Mouse (Mus musculus) hindbrain, embryonic 12.5 days (tissue): ENCODE measurements around the gene Rapgef6. TPM values are rescaled to one million over a fixed set of nuclear protein-coding genes. Genes with fewer than 3 reads are reported as not detected.

Source experiments
- ATAC-seq: fragments of 200-750 bp; cut with Nextera tagmentation; 2 replicates; pipeline ENCODE4 v1.8.0; 2017; ENCODE audit warnings: moderate TSS enrichment; ENCODE audit not compliant: low FRiP score
- H3K27ac ChIP-seq: fragments of 300-500 bp; sonication (generic); 2 replicates; pipeline ENCODE4 v1.5.1; 2016; ENCODE audit warnings: mild to moderate bottlenecking
- H3K27me3 ChIP-seq: fragments of 300-500 bp; sonication (generic); 2 replicates; pipeline ENCODE4 v1.6.1; 2016; ENCODE audit warnings: mild to moderate bottlenecking
- H3K36me3 ChIP-seq: fragments of 300-500 bp; sonication (generic); 2 replicates; pipeline ENCODE4 v1.6.1; 2016; ENCODE audit warnings: mild to moderate bottlenecking
- H3K4me1 ChIP-seq: fragments of 300-500 bp; sonication (generic); 2 replicates; pipeline ENCODE4 v1.6.1; 2016
- H3K4me2 ChIP-seq: fragments of 300-500 bp; sonication (generic); replicated peaks from 2 replicates; pipeline ENCODE4 v1.6.1; 2016; ENCODE audit warnings: mild to moderate bottlenecking
- H3K4me3 ChIP-seq: fragments of 300-500 bp; sonication (generic); 2 replicates; pipeline ENCODE4 v1.5.1; 2016; ENCODE audit warnings: mild to moderate bottlenecking
- H3K9ac ChIP-seq: fragments of 300-500 bp; sonication (generic); 2 replicates; pipeline ENCODE4 v1.6.1; 2016; ENCODE audit warnings: mild to moderate bottlenecking, moderate library complexity
- H3K9me3 ChIP-seq: fragments of 300-500 bp; sonication (generic); replicated peaks from 2 replicates; pipeline ENCODE4 v1.6.1; 2016; ENCODE audit warnings: mild to moderate bottlenecking
- WGBS: fragments of 180-500 bp; shearing (Covaris S2); methylation state at CpG from one replicate; pipeline ENCODE4 v1.1.7; 2016; 5-methylcytosine and 5-hydroxymethylcytosine counted together
- polyA plus RNA-seq: library from polyadenylated mRNA; unstranded; fragments of >200 nt; fragmentation: Nextera tagmentation; extraction: Ambion mirVana; gene quantifications from 2 replicates; pipeline ENCODE4 v1.2.1, GENCODE M21; 2016

Gene Rapgef6
- polyA plus RNA-seq, 1 experiment from 2014 or later, result 38.6 TPM

GRCm38 (mm10) chr11:54701848-54702247, 179.2 kb downstream of the Rapgef6 start:
- Histone ChIP-seq H3K4me3 (no peak overlapping the region), H3K27me3 (no peaks in the 10 kb centered on the region), H3K36me3 (peaks cover 15% of the 10 kb centered on the region; the same call in 1 of the 2 replicates), H3K4me2 (no peak overlapping the region), H3K4me1 (no peaks in the 10 kb centered on the region), H3K27ac (no peak overlapping the region), H3K9ac (no peak overlapping the region), H3K9me3 (no peaks in the 10 kb centered on the region)
- no peak for ATAC-seq
- 96% methylated on average over 8 of the region's 8 CpGs for WGBS

- 38% methylated on average over 4 of the region's 4 CpGs for WGBS
- Histone ChIP-seq H3K9ac (no peak overlapping the region), H3K27ac (no peak overlapping the region), H3K27me3 (no peaks in the 10 kb centered on the region), H3K36me3 (0 out of 2 replicates have a peak, but pooled peaks cover 4% of the 10 kb centered on the region), H3K4me1 (no peaks in the 10 kb centered on the region), H3K4me2 (no peak overlapping the region), H3K9me3 (no peaks in the 10 kb centered on the region), H3K4me3 (no peak overlapping the region)
- no peak for ATAC-seq
These were observed 180.7 kb downstream of the Rapgef6 start for GRCm38 (mm10) chr11:54703306-54703705.

- Histone ChIP-seq H3K27ac (no peak overlapping the region), H3K4me2 (no peak overlapping the region), H3K36me3 (peaks cover 7% of the 10 kb centered on the region; the same call in 1 of the 2 replicates), H3K4me1 (no peaks in the 10 kb centered on the region), H3K9ac (no peak overlapping the region), H3K27me3 (no peaks in the 10 kb centered on the region), H3K9me3 (no peaks in the 10 kb centered on the region), H3K4me3 (no peak overlapping the region)
- no peak for ATAC-seq
- 84% methylated on average over 2 of the region's 2 CpGs for WGBS
These were observed 185.5 kb downstream of the Rapgef6 start for GRCm38 (mm10) chr11:54708153-54708552.

DNA sequence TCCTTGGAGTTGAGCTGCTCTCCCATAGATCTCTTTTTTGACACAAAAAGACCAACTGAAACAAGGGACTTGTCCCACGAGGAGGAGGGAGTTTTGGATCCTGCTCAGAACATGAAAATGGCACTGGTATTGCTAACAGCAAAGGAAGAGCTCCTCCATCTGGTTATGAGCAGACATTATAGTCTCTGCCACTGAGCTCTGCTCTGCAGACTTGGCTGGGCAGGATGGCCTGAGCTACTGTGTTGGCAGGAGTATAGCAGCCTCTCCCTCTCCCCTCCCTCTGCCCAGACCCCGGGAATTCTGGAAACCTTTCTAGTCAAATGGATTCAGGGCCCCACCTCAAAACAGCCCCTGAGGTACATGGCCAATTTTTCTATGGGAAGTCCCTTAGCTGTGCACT, 187.0 kb downstream of the Rapgef6 start:
- WGBS, result 89% methylated on average over 2 of the region's 2 CpGs
- no peak for ATAC-seq
- no peaks in the 10 kb centered on the region for H3K27me3 ChIP-seq
- no peak overlapping the region for H3K4me2 ChIP-seq
- H3K4me3 ChIP-seq, result no peak overlapping the region
- no peaks in the 10 kb centered on the region for H3K4me1 ChIP-seq
- no peaks in the 10 kb centered on the region for H3K9me3 ChIP-seq
- no peak overlapping the region for H3K9ac ChIP-seq
- H3K36me3 ChIP-seq, result peaks cover 10% of the 10 kb centered on the region
- H3K27ac ChIP-seq, result no peak overlapping the region

- peaks cover 13% of the 10 kb centered on the region for H3K36me3 ChIP-seq
- WGBS, result 89% methylated on average over 4 of the region's 4 CpGs
- H3K9ac ChIP-seq, result no peak overlapping the region
- H3K4me1 ChIP-seq, result no peaks in the 10 kb centered on the region
- no peaks in the 10 kb centered on the region for H3K27me3 ChIP-seq
- H3K4me3 ChIP-seq, result no peak overlapping the region
- no peak overlapping the region for H3K4me2 ChIP-seq
- no peak overlapping the region for H3K27ac ChIP-seq
- H3K9me3 ChIP-seq, result no peaks in the 10 kb centered on the region
- ATAC-seq, result no peak
These were observed 188.1 kb downstream of the Rapgef6 start for GRCm38 (mm10) chr11:54710512-54711293.

GRCm38 (mm10) chr11:54712849-54713248, 190.2 kb downstream of the Rapgef6 start:
- Histone ChIP-seq H3K4me1 (no peaks in the 10 kb centered on the region), H3K9me3 (no peaks in the 10 kb centered on the region), H3K36me3 (peaks cover 30% of the 10 kb centered on the region), H3K4me3 (no peak overlapping the region), H3K27me3 (no peaks in the 10 kb centered on the region), H3K4me2 (no peak overlapping the region), H3K27ac (no peak overlapping the region), H3K9ac (no peak overlapping the region)
- ATAC-seq, result no peak
- WGBS, result 85% methylated on average over 2 of the region's 2 CpGs

GRCm38 (mm10) chr11:54717893-54718292, 195.2 kb downstream of the Rapgef6 start:
- no peak overlapping the region for H3K27ac ChIP-seq
- WGBS, result 74% methylated on average over 3 of the region's 3 CpGs
- no peaks in the 10 kb centered on the region for H3K9me3 ChIP-seq

GRCm38 (mm10) chr11:54718601-54719000, 196.0 kb downstream of the Rapgef6 start:
- H3K4me2 ChIP-seq, result no peak overlapping the region
- H3K9ac ChIP-seq, result no peak overlapping the region
- no peak overlapping the region for H3K4me3 ChIP-seq
- no peaks in the 10 kb centered on the region for H3K27me3 ChIP-seq
- H3K9me3 ChIP-seq, result no peaks in the 10 kb centered on the region
- H3K27ac ChIP-seq, result peak overlapping the region; percentile 2; the same call in 1 of the 2 replicates
- no peak for ATAC-seq
- peaks cover 71% of the 10 kb centered on the region for H3K36me3 ChIP-seq
- WGBS, result 87% methylated on average over 3 of the region's 3 CpGs
- H3K4me1 ChIP-seq, result no peaks in the 10 kb centered on the region

More at GRCm38 (mm10) chr11:54717893-54718292, 195.2 kb downstream of the Rapgef6 start:
- Histone ChIP-seq H3K4me1 (no peaks in the 10 kb centered on the region), H3K36me3 (peaks cover 66% of the 10 kb centered on the region), H3K9ac (no peak overlapping the region), H3K4me2 (no peak overlapping the region), H3K4me3 (no peak overlapping the region), H3K27me3 (no peaks in the 10 kb centered on the region)
- ATAC-seq, result no peak

DNA sequence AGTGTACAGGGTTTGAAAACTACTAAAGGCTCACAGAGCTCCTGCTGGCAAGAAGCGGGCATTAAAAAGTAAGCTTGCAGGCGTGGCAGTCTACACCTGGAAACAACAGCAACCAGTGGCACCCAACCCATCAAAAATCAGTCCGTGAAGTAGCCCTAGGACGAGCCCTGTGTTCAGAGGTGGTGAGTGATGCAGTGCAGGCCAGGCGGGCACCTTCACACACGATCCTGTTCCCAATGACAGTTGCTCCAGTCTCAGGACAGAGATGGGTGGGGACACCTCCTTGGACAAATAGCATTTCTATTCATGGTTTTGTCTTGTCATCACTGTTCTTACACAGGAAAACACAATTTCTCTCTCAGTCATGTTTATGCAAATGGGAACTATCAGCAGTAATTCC, 199.4 kb downstream of the Rapgef6 start:
- ATAC-seq, result no peak
- H3K4me3 ChIP-seq, result no peak overlapping the region
- H3K36me3 ChIP-seq, result peaks cover 67% of the 10 kb centered on the region

GRCm38 (mm10) chr11:54724353-54725034, 201.8 kb downstream of the Rapgef6 start:
- no peaks in the 10 kb centered on the region for H3K9me3 ChIP-seq
- H3K9ac ChIP-seq, result no peak overlapping the region
- no peak overlapping the region for H3K4me3 ChIP-seq
- H3K27ac ChIP-seq, result peak overlapping the region; percentile 48; the same call in 1 of the 2 replicates
- peaks cover 15% of the 10 kb centered on the region; the same call in 1 of the 2 replicates for H3K4me1 ChIP-seq
- H3K4me2 ChIP-seq, result no peak overlapping the region
- H3K36me3 ChIP-seq, result peaks cover 59% of the 10 kb centered on the region
- no peaks in the 10 kb centered on the region for H3K27me3 ChIP-seq
- 89% methylated on average over 4 of the region's 4 CpGs for WGBS
- ATAC-seq, result peak; percentile 60; the same call in 1 of the 2 replicates

More for the DNA sequence above, 199.4 kb downstream of the Rapgef6 start:
- no peaks in the 10 kb centered on the region for H3K9me3 ChIP-seq
- peaks cover 13% of the 10 kb centered on the region; the same call in 1 of the 2 replicates for H3K4me1 ChIP-seq
- no peak overlapping the region for H3K9ac ChIP-seq
- no peaks in the 10 kb centered on the region for H3K27me3 ChIP-seq
- H3K4me2 ChIP-seq, result no peak overlapping the region
- H3K27ac ChIP-seq, result no peak overlapping the region
- WGBS, result 92% methylated on average over 6 of the region's 6 CpGs

GRCm38 (mm10) chr11:54726571-54727062, 204.0 kb downstream of the Rapgef6 start:
- ATAC-seq, result no peak
- no peaks in the 10 kb centered on the region for H3K27me3 ChIP-seq
- H3K4me2 ChIP-seq, result no peak overlapping the region
- H3K4me3 ChIP-seq, result no peak overlapping the region
- H3K27ac ChIP-seq, result no peak overlapping the region
- H3K9ac ChIP-seq, result no peak overlapping the region
- 87% methylated on average over 3 of the region's 3 CpGs for WGBS
- peaks cover 41% of the 10 kb centered on the region for H3K36me3 ChIP-seq
- H3K4me1 ChIP-seq, result peaks cover 15% of the 10 kb centered on the region; the same call in 1 of the 2 replicates
- H3K9me3 ChIP-seq, result no peaks in the 10 kb centered on the region

DNA sequence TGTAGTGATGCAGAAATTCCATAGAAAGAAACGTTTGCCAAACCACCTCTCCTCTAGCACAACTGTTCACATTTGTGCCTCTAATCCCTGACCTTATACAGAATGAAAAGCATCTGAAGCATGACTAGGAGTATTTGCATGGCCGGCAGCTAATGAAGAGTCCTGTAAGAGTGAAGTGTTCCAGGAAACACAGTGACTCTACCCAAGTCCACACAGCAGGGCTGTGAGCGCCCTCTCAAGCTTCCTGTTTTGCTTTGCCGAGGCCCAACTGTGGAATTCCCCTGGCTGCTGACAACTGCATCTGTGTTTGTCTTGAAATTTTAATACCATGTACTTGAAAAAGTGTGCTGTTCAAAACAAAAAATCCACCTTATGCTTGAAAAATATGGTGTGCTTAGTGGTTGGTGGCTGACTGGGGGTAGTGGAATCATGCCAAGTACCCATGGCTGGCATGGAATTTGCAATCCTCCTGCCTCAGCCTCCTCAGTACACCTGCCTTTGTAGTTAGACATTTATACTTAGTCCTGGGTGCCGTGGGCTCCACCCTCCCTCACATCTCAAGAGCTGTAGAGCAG, 204.8 kb downstream of the Rapgef6 start:
- Histone ChIP-seq H3K27me3 (no peaks in the 10 kb centered on the region), H3K4me1 (peaks cover 15% of the 10 kb centered on the region; the same call in 1 of the 2 replicates), H3K36me3 (peaks cover 33% of the 10 kb centered on the region), H3K4me2 (no peak overlapping the region), H3K9ac (no peak overlapping the region), H3K4me3 (no peak overlapping the region), H3K9me3 (no peaks in the 10 kb centered on the region), H3K27ac (no peak overlapping the region)
- WGBS, result 83% methylated on average over 5 of the region's 5 CpGs
- no peak for ATAC-seq
